ENCODE assay signal across 23 mouse cellular contexts in genomic region chr14:14871700-14872099, GRCm38 (mm10).
DNase-seq lines count a peak whose midpoint lies in the region; ATAC-seq lines count a peak whose summit lies in the region.
"Had no signal": no experiment of that assay in that cellular context is flagged by ENCODE, and none has a peak within 500 bp of the region (broad histone marks: within the 10 kb centered on the region; RNA-seq: fewer than 3 reads in every experiment).

No protein-coding gene starts in this region.

- H3K9ac ChIP-seq in forebrain, embryonic 14.5 days (ENCODE audit: low read length) = no peak overlapping the region
- no peak overlapping the region for H3K9ac ChIP-seq in forebrain, embryonic 11.5 days (ENCODE audit: low read length)
- H3K9ac ChIP-seq: embryonic facial prominence, embryonic 15.5 days; liver, postnatal 0 days; midbrain, embryonic 15.5 days; neural tube, embryonic 15.5 days had no signal

- H3K4me1 ChIP-seq in forebrain, embryonic 14.5 days (ENCODE audit: control insufficient read depth, insufficient read depth, low read length) = no peaks in the 10 kb centered on the region
- no peaks in the 10 kb centered on the region for H3K4me1 ChIP-seq in forebrain, embryonic 11.5 days (replicated peaks; ENCODE audit: control insufficient read depth, insufficient read depth, low read length)
- H3K4me1 ChIP-seq in limb, embryonic 10.5 days = no peaks in the 10 kb centered on the region
- H3K4me1 ChIP-seq: embryonic facial prominence, embryonic 15.5 days; midbrain, embryonic 15.5 days; neural tube, embryonic 15.5 days had no signal

- peak; percentile 36 for DNase-seq in forebrain, embryonic 14.5 days (ENCODE audit: low spot score)
- DNase-seq in forebrain, embryonic 11.5 days (ENCODE audit: low spot score) = no peak
- peak; percentile 38 for DNase-seq in cerebellum, adult 11 months
- DNase-seq in cerebellum, postnatal 14 days = peak; percentile 28 to 50
- DNase-seq in layer of hippocampus, adult 9-11 months = peak; percentile 48
- DNase-seq in right cerebral cortex, postnatal 10 days (ENCODE audit: low spot score in 2 of 2) = no peak
- no peak for DNase-seq in limb, embryonic 10.5 days (ENCODE audit: low spot score)
- DNase-seq: adrenal gland, postnatal 36 days; heart, postnatal 10 days; kidney, adult 9 months; kidney, postnatal 25 days; liver, postnatal 0 days; lung, postnatal 14 days; spleen, adult 18-20 months; thymus, postnatal 36 days had no signal

- H3K27me3 ChIP-seq in forebrain, embryonic 14.5 days (replicated peaks; ENCODE audit: control insufficient read depth, insufficient read depth, low read length) = no peaks in the 10 kb centered on the region
- no peaks in the 10 kb centered on the region for H3K27me3 ChIP-seq in forebrain, embryonic 11.5 days (ENCODE audit: control insufficient read depth, insufficient read depth, low read length)
- no peaks in the 10 kb centered on the region for H3K27me3 ChIP-seq in limb, embryonic 10.5 days (ENCODE audit: low read depth, poor library complexity, severe bottlenecking)
- H3K27me3 ChIP-seq: embryonic facial prominence, embryonic 15.5 days; midbrain, embryonic 15.5 days; neural tube, embryonic 15.5 days had no signal

- peak; percentile 83; the same call in 1 of the 2 replicates for ATAC-seq in forebrain, embryonic 14.5 days
- no peak for ATAC-seq in forebrain, embryonic 11.5 days (replicated peaks; ENCODE audit: low FRiP score)
- ATAC-seq in megakaryocyte progenitor cell, adult 5-6 weeks (replicated peaks; ENCODE audit: poor library complexity) = no peak
- ATAC-seq: inflammation-experienced regulatory T-cells, adult 6 months; liver, postnatal 0 days; midbrain, embryonic 15.5 days had no signal

- 65% methylated on average over 4 of the region's 4 CpGs for WGBS in forebrain, embryonic 14.5 days
- WGBS in forebrain, embryonic 11.5 days = 82% methylated on average over 4 of the region's 4 CpGs
- WGBS in limb, embryonic 10.5 days = 83% methylated on average over 4 of the region's 4 CpGs

- no peak overlapping the region for H3K27ac ChIP-seq in forebrain, embryonic 14.5 days (ENCODE audit: low read depth, low read length)
- H3K27ac ChIP-seq in forebrain, embryonic 11.5 days (ENCODE audit: low read depth, low read length) = no peak overlapping the region
- no peak overlapping the region for H3K27ac ChIP-seq in limb, embryonic 10.5 days
- H3K27ac ChIP-seq: embryonic facial prominence, embryonic 15.5 days; heart, embryonic 10.5 days; left cerebral cortex, adult 2 months; midbrain, embryonic 15.5 days; neural tube, embryonic 15.5 days had no signal

- H3K4me2 ChIP-seq in forebrain, embryonic 14.5 days (ENCODE audit: low read length) = no peak overlapping the region
- no peak overlapping the region for H3K4me2 ChIP-seq in forebrain, embryonic 11.5 days (ENCODE audit: low read depth, low read length, severe bottlenecking)
- H3K4me2 ChIP-seq: embryonic facial prominence, embryonic 15.5 days; midbrain, embryonic 15.5 days; neural tube, embryonic 15.5 days had no signal

- H3K36me3 ChIP-seq in forebrain, embryonic 14.5 days (ENCODE audit: control insufficient read depth, insufficient read depth, low read length) = no peaks in the 10 kb centered on the region
- no peaks in the 10 kb centered on the region for H3K36me3 ChIP-seq in forebrain, embryonic 11.5 days (ENCODE audit: control insufficient read depth, insufficient read depth, low read length)
- no peaks in the 10 kb centered on the region for H3K36me3 ChIP-seq in limb, embryonic 10.5 days
- H3K36me3 ChIP-seq: embryonic facial prominence, embryonic 15.5 days; G1E; heart, embryonic 10.5 days; midbrain, embryonic 15.5 days; neural tube, embryonic 15.5 days had no signal

- no peak overlapping the region for H3K4me3 ChIP-seq in forebrain, embryonic 14.5 days (ENCODE audit: low read depth, low read length)
- no peak overlapping the region for H3K4me3 ChIP-seq in forebrain, embryonic 11.5 days (ENCODE audit: low read depth, low read length)
- H3K4me3 ChIP-seq in limb, embryonic 10.5 days = no peak overlapping the region
- H3K4me3 ChIP-seq: embryonic facial prominence, embryonic 15.5 days; heart, embryonic 10.5 days; left cerebral cortex, adult 2 months; midbrain, embryonic 15.5 days; neural tube, embryonic 15.5 days had no signal

- no peaks in the 10 kb centered on the region for H3K9me3 ChIP-seq in forebrain, embryonic 14.5 days (replicated peaks; ENCODE audit: control insufficient read depth, low read length)
- H3K9me3 ChIP-seq in forebrain, embryonic 11.5 days (ENCODE audit: control insufficient read depth, low read length) = no peaks in the 10 kb centered on the region
- H3K9me3 ChIP-seq in limb, embryonic 10.5 days (replicated peaks) = no peaks in the 10 kb centered on the region
- H3K9me3 ChIP-seq: embryonic facial prominence, embryonic 15.5 days; G1E; heart, embryonic 10.5 days; midbrain, embryonic 15.5 days; neural tube, embryonic 15.5 days had no signal

Comparison
In these comparisons a context has a peak if more than half of its experiments do, and no peak if none do; other contexts are left out.
1. DNase-seq: peak in forebrain, embryonic 14.5 days (single experiment), cerebellum, adult 11 months (single experiment), cerebellum, postnatal 14 days (2 of 2) and layer of hippocampus, adult 9-11 months (single experiment); none in forebrain, embryonic 11.5 days (single experiment), right cerebral cortex, postnatal 10 days (0 of 2) and limb, embryonic 10.5 days (single experiment).